Mouse (Mus musculus): ENCODE measurements around the gene Fmnl3.

DNA sequence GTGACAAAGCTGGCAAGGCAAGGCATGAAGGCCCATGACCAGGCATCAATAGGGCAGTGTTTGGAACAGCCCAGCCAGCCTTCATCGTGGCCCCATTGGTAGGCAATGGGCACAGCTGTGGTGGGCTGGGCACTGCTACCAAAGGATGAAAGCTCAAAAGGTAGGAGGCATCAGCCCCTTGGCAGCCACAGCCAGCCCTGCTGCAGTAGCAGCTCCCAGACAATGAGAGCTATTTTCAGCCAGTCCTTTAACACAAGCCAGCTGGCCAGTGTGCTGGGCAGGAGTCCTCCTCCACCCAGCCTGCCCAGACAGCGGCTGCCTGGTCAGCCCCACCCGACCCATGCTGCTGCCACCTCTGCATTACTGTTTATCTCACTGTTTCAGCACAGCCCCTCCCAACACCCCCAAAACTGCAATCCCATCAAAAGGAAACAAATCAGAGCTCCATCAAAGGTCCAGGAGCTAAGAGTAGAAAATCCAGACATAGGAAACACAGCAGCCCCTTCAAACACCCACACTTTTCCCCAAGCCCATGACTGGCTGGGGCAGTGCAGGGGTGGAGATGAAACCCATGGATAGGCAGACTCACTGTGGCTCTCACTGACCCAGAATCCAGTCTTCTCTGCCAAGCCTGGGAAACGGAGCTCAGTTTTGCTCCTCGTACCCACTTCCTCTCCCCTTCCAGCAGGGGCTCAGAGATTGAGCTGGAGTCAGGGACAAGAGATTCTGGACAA, 26.7 kb downstream of the Fmnl3 start:
- no peak for TF ChIP-seq CTCF (IDR thresholded peaks at IDR 0.05; ENCODE audit: borderline replicate concordance, control insufficient read depth, extremely low read depth, insufficient read depth, low read length, poor library complexity)
- no peak for TF ChIP-seq POLR2A (IDR thresholded peaks at IDR 0.05; ENCODE audit: control insufficient read depth, extremely low read depth, insufficient read depth, low read length, poor library complexity)
